Mouse (Mus musculus): ENCODE data around the gene Ccpg1os.

The Ccpg1os gene

DNA sequence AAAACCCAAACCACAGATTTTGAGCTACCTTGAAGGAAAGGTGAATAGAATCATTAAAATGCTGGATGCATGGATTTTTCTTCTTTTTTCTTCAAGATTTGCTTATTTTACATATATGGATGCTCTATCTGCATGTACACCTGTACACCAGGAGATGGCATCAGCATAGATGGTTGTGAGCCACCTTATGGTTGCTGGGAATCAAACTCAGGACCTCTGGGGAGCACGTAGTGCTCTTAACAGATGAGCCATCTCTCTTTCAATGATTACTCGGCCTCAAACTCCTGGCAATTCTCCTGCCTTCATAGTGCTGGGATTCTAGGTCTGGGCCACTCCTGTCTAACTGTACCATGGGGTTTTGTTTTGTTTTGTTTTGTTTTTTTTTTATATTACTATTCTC, 2.1 kb downstream of the Ccpg1os start:
- DNase-seq, result no peak

DNA sequence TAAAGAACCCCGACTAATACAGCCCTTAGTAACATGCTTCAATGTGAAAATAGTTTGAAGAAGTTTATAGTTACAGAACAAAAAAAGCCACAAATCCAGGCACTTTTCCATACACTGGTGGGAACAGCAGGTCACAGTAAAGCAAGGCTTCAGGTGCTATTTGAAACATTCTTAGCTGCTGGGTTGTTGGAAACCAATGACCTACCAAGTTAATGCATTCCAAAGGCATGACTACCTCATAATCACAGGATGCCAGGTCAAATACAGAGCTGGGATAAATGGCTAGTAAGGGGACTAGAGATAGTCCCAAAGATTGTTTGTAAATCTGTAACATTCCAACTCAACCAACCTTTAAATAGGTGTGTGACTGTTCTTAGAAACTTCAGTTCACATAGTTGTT, 9.9 kb downstream of the Ccpg1os start:
- no peak for DNase-seq

DNA sequence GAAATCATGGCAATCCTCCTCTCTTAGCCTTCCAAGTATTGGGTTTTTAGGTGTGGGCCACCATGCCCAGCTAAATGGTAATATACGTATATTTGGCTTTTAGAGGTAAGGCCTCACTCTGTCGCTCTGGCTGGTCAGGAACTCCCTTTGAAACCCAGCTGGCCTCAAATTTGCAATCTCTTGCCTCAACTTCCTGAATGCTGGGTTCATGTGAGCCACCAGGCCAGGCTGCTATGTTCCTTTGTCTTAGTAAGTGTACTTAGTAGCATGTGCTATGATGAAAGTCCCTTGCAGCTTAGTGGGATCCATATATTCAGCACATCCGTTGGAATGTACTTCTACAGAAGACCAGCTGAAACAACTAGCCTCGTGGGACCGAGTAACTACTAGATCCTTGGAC, 10.4 kb downstream of the Ccpg1os start:
- DNase-seq, result no peak

DNA sequence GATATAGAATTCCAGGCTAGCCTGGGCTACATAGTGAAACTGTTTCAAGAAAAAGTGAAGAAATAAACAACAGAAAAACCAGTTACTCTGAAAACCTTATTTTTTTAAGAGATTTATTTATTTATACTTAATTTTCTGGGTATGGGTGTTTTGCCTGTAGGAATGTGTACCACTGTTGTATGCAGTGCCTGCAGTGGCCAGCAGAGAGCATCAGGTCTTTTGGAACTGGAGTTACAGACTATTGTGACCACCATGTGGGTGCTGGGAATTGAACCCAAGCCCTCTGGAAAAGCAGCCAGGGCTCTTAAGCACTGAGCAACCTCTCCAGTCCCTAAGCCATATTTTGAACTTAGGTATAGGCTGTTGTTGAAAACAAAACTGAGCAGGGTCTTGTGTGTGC, 12.2 kb downstream of the Ccpg1os start:
- no peak for DNase-seq

DNA sequence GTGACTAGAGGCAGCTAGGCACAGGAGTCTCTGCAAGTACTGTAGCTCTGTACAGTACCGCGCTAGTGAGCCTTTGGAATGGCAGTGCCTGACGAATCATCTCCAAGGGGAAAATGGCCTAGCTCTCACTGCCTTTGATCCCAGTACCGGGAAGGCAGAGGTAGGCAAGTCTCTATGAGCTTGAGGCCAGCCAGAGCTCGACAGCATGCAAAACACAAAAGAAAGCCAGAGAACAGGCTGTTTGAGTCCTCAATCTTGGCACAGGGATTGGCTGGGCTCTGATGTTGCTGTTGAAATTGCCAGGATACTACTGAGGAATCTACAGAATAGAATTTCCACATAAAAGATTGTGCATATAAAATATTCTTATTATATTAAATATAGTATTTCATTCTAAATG, 12.7 kb downstream of the Ccpg1os start:
- no peak for DNase-seq

DNA sequence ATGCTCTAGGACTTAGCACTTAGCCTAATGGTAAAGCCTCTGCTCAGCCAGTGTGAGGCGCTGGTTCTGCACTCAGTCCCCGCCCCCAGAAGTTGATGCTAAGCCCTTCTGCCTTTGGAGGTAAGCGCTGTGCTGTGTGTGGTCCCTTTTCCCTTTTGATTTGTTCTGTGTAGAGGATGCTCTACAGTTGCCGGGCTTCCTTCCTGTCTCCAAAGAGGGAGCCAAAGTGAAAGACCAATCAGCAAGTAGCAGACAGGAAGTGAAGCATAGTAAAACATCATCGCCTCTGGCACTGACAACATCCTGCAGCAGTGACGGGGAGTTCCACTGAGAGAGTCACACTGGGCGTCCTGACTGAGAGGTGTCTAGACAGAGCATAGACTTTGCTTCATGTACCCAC, 15.3 kb downstream of the Ccpg1os start:
- DNase-seq, result no peak

DNA sequence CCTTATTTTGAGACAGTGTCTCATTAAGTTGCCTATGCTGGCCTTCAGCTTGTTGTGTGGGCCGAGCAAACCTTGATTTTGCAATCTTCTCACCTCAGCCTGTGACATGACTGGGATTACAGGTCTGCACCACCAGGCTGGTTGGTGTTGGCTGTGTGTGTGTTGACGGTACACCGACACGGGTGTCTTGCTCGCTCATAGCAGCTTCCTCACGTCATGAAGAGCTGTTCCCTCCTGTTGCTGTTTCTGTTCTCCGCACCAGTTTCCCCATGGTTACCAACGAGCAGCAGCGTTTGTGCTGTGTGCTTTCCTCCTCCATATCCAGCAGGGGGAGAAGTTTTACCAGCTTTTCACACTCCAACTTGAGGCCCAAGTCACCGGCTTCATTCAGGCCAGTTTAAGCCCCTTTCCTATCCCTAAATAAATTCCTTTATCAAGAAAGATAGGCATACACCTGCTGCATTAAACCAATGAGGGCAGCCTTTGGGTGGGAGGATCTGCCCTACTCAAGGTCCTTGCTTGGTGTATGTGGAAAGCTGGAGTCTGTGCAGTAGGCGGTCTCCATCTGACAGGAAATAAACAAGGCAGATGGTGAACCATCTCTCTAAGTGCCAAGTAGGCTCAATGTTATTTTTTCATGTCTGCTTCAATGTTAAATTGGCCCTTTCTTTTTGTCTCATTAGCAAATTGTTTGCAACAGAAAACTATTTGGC, 16.7 kb downstream of the Ccpg1os start:
- peak; percentile 63 to 65 for DNase-seq

DNA sequence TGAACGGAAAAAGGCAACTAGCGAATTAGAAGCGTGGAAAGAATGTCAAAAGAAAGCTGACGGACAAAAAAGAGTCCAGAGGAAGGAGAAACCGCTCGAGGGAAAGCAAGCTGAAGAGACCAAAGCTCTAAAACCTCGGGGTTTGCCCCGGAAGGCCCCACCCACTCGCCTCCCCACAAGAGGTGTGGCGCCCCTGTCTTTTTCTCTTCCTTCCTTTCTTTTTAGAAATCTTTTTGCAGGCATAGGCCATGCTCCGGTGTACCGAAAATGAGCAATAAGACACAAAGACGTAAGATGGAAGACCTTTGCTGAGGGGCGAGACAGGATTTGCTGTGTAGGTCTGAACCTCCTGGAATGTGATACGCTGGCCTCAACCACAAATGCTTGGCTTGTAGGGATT, 23.2 kb downstream of the Ccpg1os start:
- no peak for DNase-seq

DNA sequence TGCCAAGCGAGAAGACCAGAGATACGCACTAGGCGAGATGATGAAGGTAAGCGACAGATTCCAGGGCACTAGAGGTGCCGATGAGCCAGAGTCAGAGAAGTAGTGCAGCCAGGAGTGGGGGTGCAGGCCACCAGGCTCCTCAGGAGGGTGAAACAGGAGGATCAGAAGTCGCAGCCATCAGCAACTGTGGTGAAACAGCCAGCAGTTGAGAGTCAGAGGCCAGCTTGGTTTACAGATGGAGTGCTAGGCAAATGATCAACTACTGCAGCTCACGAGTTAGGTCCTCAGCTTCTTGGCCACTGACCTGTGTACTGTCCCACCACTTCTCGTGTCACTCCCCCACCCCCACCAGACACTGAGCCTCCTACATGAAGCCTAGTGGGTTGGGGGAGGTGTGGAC, 23.8 kb downstream of the Ccpg1os start:
- no peak for DNase-seq

DNA sequence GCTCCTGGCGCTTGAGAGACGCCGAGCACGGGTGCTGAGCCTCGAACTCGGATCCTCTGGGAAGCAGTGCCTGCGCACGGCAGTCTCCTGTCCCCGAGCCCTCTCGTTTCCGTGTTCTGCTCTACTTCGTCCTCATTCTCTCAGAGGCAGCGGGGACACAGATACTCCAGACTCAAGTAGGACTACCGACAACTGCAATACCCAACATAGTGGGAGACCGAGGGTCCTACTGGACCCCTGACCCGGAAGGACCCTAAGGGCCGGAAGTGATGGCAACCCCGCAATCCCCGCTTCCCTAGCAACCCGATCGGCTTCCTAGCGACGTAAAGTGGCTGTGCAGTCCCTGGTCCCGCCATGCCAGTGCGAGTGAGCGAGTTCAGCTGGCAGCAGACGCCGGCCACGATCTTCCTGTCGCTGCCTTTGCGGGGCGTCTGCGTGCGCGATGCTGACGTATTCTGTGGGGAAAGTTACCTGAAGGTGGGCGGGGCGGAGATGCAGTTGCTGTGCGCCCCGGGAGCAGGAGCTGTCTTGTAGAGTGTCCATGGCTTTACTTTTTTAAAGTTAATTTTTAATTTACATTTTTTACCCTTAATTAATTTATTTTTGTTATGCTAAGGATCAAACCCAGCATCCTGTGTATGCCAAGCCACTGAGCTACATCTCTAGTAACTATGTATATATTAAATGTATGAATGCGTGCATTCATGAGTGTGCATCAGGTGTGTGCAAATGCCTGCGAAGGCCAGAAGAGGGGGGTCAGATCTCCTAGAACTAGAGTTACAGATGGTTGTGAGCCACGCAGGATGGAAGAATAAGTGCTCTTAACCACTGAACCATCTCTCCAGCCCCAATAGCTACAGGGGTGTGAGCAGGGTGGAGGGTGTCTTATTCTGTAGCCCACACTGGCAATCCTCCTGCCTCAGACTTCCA, 26.4 kb downstream of the Ccpg1os start, which contains the start of the genes Dyx1c1 and Gm44503:
Gene Dyx1c1 (plus strand): TSS at position 265 of the 930 bp plus-strand sequence.
Gene Gm44503 (plus strand): TSS at position 332 of the 930 bp plus-strand sequence.
- DNase-seq, result peak; percentile 77 to 84

DNA sequence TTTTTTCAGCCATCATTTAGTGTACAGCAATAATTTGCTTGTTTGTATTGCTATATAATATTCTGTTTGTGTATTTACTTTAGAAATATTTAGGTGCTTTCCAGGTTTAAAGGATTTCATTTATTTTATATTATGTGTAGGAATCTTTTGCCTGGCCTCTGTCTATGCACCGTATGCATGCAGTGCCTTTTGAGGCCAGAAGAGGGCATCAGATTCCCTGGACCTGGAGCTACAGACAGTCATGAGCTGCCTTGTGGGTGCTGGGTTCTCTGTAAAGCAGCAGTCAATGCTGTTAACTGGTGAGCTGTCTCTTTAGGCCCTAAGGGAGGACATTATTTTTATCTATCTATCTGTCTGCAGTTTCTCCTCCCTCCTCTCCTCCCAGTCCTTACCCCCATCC, 29.6 kb downstream of the Ccpg1os start:
- DNase-seq, result peak; percentile 62 to 71

DNA sequence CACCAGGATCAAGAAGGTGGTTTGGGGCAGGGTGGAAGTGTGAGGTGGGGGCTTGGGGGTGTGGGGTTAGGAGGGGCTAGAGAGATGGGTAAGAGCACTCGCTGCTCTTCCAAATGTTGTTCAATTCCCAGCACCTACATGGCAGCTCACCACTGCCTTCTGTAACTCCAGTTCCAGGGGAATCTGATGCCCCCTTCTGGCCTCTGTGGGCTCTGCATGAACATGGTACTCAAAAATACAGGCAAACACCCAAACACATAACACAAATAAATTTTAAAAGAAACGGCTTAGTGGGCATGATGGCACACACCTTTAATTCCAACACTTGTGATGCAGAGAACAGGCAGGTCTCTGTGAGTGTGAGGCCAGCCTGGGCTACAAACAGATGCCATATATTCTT, 30.4 kb downstream of the Ccpg1os start:
- peak in 1 of 2 experiments; percentile 49 for DNase-seq

DNA sequence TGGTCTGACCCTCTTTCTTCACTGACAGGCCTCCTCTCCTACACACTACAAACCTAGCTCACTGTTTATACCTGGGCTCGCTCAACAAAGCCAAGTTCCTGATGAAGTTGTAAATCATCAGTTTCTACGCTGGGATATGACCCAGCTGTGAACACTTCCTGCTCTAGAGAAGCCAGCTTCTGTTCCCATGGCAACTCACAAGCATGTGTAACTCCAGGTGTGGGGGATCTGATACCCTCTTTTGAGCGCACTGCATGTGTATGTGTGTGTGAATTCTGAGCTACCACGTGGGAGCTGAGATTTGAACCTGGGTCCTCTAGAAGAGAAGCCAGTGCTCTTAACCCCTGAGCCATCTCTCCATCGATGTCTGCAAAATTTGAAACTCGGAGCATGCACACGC, 35.6 kb downstream of the Ccpg1os start:
- no peak for DNase-seq

DNA sequence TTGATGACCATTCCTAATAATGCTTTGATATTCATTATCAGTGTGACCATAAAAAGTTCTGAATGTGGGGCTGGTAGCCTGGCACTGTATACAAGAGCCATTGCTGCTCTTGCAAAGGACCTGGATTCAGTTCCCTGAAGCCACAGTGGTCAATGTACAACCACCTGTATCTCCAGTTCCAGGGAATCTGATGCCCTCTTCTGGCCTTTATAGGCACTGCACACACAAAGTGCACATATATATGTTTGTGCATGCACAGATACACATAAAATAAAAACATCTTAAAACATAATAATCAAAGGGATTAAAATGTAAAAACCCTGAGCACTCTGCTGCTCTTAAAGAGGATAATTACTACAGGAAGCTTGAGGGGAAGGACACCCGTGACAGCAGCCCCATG, 38.2 kb downstream of the Ccpg1os start:
- no peak for DNase-seq

DNA sequence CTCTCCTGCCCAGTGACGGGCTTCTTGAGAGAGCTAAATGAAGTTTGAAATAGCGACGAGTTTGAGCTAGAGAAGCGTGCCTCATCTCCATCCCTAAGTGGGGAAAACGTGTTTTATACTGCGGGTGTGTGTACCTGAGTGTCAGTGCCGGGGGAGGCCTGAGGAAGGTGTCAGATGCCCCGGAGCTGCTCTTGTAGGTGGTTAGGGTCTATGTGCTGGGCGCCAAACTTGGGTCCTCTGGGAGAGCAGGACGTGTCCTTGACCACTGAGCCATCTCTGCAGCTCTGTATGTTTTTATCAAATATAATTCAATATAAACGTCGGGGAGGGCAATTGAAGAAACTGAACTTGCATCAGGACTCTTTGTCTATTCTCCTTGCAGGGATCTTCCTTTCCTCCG, 40.9 kb downstream of the Ccpg1os start:
- no peak for DNase-seq

DNA sequence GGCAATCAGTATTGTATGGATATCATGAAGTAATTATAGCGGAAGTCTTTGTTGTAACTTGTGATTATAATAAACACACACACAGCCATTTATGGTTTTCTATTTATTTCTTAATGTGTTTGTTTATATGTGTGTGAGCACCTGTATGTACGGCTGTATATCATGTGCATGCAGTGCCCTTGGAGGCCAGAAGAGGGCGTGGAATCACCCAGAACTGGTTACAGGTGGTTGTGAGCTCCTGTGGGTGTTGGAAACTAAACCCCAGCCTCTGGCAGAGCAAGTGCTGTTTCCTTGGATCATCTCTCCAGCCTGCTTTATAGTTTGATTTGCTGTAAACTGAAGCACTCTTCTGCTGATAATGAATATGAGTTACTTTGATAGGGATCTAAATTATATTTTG, 41.8 kb downstream of the Ccpg1os start:
- DNase-seq, result peak in 1 of 2 experiments; percentile 31

DNA sequence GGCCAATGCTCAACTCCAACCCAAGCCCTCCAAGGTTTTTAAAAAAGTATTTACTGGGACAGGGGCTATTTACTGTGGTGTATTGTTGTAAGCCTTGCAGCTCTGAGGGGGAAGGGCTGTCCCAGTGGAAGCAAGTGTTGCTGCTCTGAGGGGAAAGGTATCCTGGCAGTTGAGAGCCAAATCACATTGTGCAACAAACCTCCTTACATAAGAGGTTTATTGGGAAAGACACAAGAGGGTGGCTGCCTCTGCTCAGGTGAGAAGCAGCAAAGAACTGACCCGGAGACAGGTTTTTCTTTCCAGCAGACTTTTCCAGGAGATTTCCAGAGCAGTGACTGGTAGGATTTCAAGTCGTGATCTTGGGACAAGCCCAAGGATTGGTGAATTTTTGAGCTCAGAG, 48.9 kb downstream of the Ccpg1os start:
- DNase-seq, result no peak

DNA sequence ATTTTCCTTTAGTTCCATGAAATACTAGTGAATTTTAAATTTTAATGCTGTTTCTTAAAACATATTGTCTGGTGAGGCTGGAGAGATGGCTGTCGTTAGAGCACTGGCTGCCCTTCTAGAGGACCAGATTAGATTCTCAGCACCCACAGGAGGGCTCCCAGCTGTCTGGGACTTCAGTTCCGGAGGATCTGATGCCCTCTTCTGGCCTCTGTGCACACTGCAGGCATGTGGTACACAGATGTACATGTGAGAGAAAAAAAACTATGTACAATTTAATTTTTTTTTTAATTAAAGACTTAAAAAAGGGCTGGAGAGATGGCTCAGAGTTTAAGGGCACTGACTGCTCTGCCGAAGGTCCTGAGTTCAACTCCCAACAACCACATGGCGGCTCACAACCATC, 49.9 kb downstream of the Ccpg1os start:
- peak in 1 of 2 experiments; percentile 52 for DNase-seq

DNA sequence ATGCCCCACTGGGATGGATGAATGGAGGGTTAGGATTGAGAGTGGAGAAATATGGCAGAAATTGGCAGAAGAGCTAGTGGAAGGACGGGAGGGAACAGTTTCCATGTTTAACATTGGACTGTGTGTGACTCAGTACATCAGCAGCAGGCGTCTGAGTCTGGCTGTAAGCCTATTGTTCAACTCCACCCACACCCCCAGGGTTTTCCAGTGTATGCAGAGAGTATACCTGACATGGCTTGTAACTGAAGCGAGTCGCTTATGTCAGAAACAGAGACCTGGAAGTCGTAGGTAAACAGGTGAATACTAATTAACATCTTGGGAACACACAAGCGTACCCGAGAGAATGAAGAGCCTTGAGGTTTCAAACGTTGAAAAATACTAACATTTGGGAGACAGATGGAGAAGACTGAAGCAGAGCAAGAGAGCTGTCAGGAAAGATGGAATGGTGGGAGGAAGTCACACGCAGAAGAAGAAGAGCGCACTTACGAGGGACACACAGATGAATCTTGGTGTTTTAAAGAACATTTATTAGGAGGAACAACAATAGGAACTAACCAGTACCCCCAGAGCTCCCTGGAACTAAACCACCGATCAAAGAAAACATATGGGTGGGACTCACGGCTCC, 53.9 kb downstream of the Ccpg1os start:
- DNase-seq, result peak in 1 of 2 experiments; percentile 9

All from cerebellum, postnatal 14 days (tissue).